Mouse (Mus musculus) heart, embryonic 14.5 days (tissue): ENCODE data around the gene Ang. TPM values are rescaled to one million over a fixed set of nuclear protein-coding genes. Genes with fewer than 3 reads are reported as not detected.
A peak's percentile ranks its signal among the peaks of the same experiment; 100 is the strongest.

Source experiments
- ATAC-seq: fragments of 200-750 bp; cut with Nextera tagmentation; 2 replicates; pipeline ENCODE4 v1.8.0; 2017; ENCODE audit warnings: low read depth, moderate TSS enrichment; ENCODE audit not compliant: insufficient number of reproducible peaks, insufficient read depth, low FRiP score
- H3K27ac ChIP-seq, 2 experiments: fragments of 200-500 bp in 1 of 2; fragments of 300-500 bp in 1 of 2; sonication (generic) in 1 of 2; replicated peaks in 1 of 2; 2 replicates each; pipeline ENCODE4 v1.5.1; 2012 to 2014; ENCODE audit warnings: low read depth in 2 of 2, low read length in 2 of 2, control low read depth in 1 of 2, mild to moderate bottlenecking in 1 of 2, mixed read lengths in 1 of 2; ENCODE audit not compliant: control insufficient read depth in 1 of 2, insufficient read depth in 1 of 2
- H3K27me3 ChIP-seq: fragments of 300-500 bp; sonication (generic); 2 replicates; pipeline ENCODE4 v1.6.1; 2014; ENCODE audit warnings: mild to moderate bottlenecking, low read length, control low read depth; ENCODE audit not compliant: control insufficient read depth, insufficient read depth
- H3K36me3 ChIP-seq: fragments of 300-500 bp; sonication (generic); 2 replicates; pipeline ENCODE4 v1.6.1; 2014; ENCODE audit warnings: mild to moderate bottlenecking, control low read depth, low read length, mixed read lengths; ENCODE audit not compliant: control insufficient read depth, insufficient read depth
- H3K4me1 ChIP-seq, 2 experiments: fragments of 200-500 bp in 1 of 2; fragments of 300-500 bp in 1 of 2; sonication (generic) in 1 of 2; 2 replicates each; pipeline ENCODE4 v1.6.1; 2012 to 2014; ENCODE audit warnings: low read length in 2 of 2, control low read depth in 1 of 2, mixed read lengths in 1 of 2; ENCODE audit not compliant: control insufficient read depth in 2 of 2, insufficient read depth in 2 of 2
- H3K4me2 ChIP-seq: fragments of 300-500 bp; sonication (generic); 2 replicates; pipeline ENCODE4 v1.6.1; 2014; ENCODE audit warnings: mild to moderate bottlenecking, low read length
- H3K4me3 ChIP-seq, 2 experiments: fragments of 200-500 bp in 1 of 2; fragments of 300-500 bp in 1 of 2; sonication (generic) in 1 of 2; 2 replicates each; pipeline ENCODE4 v1.5.1; 2012 to 2014; ENCODE audit warnings: low read length in 2 of 2, mild to moderate bottlenecking in 2 of 2, control low read depth in 1 of 2, low read depth in 1 of 2, moderate library complexity in 1 of 2; ENCODE audit not compliant: control insufficient read depth in 1 of 2, insufficient read depth in 1 of 2
- H3K9ac ChIP-seq: fragments of 300-500 bp; sonication (generic); 2 replicates; pipeline ENCODE4 v1.6.1; 2014; ENCODE audit warnings: mild to moderate bottlenecking, low read length
- H3K9me3 ChIP-seq: fragments of 300-500 bp; sonication (generic); 2 replicates; pipeline ENCODE4 v1.6.1; 2016; ENCODE audit warnings: low read length, control low read depth; ENCODE audit not compliant: control insufficient read depth
- WGBS: fragments of 180-500 bp; shearing (Covaris S2); extraction: QIAGEN DNeasy Blood & Tissue Kit; methylation state at CpG from one replicate; pipeline ENCODE4 v1.1.7; 2014; 5-methylcytosine and 5-hydroxymethylcytosine counted together
- polyA plus RNA-seq: library from polyadenylated mRNA; unstranded; fragments of >200 nt; fragmentation: Nextera tagmentation; extraction: Ambion mirVana; gene quantifications from 2 replicates; pipeline ENCODE4 v1.2.1, GENCODE M21; 2014

Ang gene
- polyA plus RNA-seq, 1 experiment from 2014 or later, result 4.8 TPM

GRCm38 (mm10) chr14:51130315-51130940 lies 39.5 kb downstream of the Ang start:
- no peak for ATAC-seq
- Histone ChIP-seq H3K36me3 (no peaks in the 10 kb centered on the region), H3K9ac (no peak overlapping the region), H3K4me1 (peaks cover 0 to 2% of the 10 kb centered on the region in 2 experiments; a peak in 1 of 4 replicates), H3K27me3 (no peaks in the 10 kb centered on the region), H3K27ac (no peak overlapping the region), H3K9me3 (peaks cover 7% of the 10 kb centered on the region), H3K4me3 (no peak overlapping the region), H3K4me2 (no peak overlapping the region)
- WGBS, result 58% methylated on average over 9 of the region's 9 CpGs

DNA sequence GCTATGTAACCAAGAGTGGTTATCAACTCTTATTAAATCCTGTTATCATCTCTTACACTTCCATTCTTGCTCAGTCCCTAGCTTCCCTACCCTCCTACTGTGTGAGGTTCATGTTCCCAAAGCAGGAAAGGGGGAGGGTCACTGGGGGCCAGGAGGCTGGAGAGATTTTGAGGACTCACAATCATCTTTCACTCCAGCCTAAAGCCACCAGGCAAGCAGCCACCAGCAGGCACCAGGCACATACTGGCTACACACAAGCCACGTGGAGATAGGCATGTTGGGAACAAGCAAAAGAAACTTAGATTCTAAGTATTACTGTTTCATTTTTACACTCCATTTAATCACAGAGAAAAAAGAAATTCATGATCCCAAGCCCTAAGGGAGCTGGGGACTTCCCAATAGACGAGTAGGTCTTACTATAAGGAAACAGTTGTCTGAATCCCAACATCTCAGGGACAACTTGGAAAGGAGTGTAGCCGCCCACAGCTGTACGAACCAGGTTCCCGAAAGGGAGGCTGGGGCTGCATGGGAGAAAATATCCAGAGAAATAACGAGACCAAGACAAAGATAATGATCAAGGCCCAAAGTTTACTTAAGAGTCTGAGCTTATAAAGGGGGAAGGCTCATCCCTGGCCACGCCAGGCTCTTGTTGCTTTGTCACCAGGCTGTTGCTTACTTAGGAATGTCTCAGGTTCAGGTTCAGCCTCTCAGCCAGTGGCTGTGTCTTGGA lies 40.3 kb downstream of the Ang start:
- ATAC-seq, result no peak
- Histone ChIP-seq H3K9me3 (peaks cover under 1% of the 10 kb centered on the region; the same call in 1 of the 2 replicates), H3K27ac (no peak overlapping the region), H3K4me3 (no peak overlapping the region), H3K4me1 (peaks cover 0 to 2% of the 10 kb centered on the region in 2 experiments; a peak in 1 of 4 replicates), H3K9ac (no peak overlapping the region), H3K27me3 (no peaks in the 10 kb centered on the region), H3K36me3 (no peaks in the 10 kb centered on the region), H3K4me2 (no peak overlapping the region)
- 77% methylated on average over 7 of the region's 7 CpGs for WGBS

GRCm38 (mm10) chr14:51132372-51132771 lies 41.4 kb downstream of the Ang start:
- H3K4me1 ChIP-seq, result peaks cover 0 to 2% of the 10 kb centered on the region in 2 experiments; a peak in 1 of 4 replicates
- H3K27ac ChIP-seq, result no peak overlapping the region
- no peak overlapping the region for H3K4me2 ChIP-seq
- no peaks in the 10 kb centered on the region for H3K36me3 ChIP-seq
- WGBS, result 89% methylated on average over 4 of the region's 4 CpGs
- H3K27me3 ChIP-seq, result no peaks in the 10 kb centered on the region
- no peak overlapping the region for H3K4me3 ChIP-seq
- no peak for ATAC-seq
- H3K9me3 ChIP-seq, result no peaks in the 10 kb centered on the region
- H3K9ac ChIP-seq, result no peak overlapping the region

DNA sequence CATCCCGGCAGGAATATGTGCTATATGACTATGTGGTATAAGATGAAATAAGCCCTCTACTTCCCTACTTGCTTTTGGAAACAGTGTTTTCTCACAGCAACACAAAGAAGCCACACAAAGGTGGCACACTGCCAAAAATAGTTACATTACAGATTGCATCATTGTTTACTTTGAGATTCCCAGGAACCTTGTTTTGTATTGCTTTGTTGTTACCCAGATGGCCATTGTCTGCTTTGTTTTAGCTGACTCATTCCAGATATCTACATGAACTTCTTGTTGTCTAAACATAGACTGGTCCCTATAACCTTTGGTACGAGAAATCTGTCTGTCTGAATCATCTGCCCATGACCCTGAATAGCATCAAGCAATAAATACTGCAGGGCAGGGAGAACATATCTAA lies 49.4 kb downstream of the Ang start:
- H3K27ac ChIP-seq, result no peak overlapping the region
- H3K4me3 ChIP-seq, result no peak overlapping the region
- no peaks in the 10 kb centered on the region for H3K36me3 ChIP-seq
- H3K27me3 ChIP-seq, result no peaks in the 10 kb centered on the region
- H3K9ac ChIP-seq, result no peak overlapping the region
- peaks cover 0 to 11% of the 10 kb centered on the region in 2 experiments; a peak in 2 of 4 replicates for H3K4me1 ChIP-seq
- ATAC-seq, result no peak
- H3K4me2 ChIP-seq, result no peak overlapping the region
- H3K9me3 ChIP-seq, result no peaks in the 10 kb centered on the region
- 64% methylated on average over 2 of the region's 2 CpGs for WGBS

DNA sequence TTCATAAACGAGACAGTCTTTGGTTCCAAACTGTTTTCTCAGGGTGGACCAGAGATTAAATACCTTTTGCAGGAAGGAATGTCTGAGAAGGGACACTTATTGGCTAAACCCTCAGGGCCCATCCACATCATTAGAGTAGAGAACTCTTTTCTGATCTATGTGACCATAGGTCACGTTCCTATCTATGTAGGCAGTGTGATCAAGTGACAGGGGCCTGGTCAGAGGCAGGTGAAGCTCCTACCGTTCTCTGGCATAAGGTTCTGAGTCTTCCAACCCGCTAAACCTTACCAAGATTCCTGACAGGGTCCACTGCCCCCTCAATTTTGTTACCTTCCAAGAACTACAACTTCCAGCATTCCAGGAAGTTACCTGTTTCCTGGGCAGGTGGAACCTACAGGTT lies 51.2 kb downstream of the Ang start:
- H3K27ac ChIP-seq, result no peak overlapping the region
- 81% methylated on average over 4 of the region's 4 CpGs for WGBS
- ATAC-seq, result no peak

DNA sequence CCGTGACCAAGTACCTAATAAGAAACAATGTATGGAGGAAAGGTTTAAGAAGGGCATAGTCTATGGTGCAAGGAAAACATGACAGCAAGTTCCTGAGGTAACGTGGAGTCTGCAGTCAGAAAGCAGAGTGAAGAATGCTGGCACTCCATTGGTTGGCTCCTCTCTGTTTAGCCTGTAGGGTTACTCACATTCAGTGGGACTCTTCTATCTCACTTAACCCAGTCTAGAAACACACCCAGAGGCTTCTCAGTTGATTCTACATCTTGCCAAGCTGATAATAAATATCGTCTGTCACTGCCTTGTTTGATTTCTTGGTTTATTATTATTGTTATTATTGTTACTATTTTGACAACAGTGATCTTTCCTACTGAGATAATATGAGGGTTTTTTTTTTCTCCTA lies 51.6 kb downstream of the Ang start:
- no peak overlapping the region for H3K9ac ChIP-seq
- H3K27me3 ChIP-seq, result no peaks in the 10 kb centered on the region
- ATAC-seq, result no peak
- H3K36me3 ChIP-seq, result no peaks in the 10 kb centered on the region
- H3K9me3 ChIP-seq, result no peaks in the 10 kb centered on the region
- peaks cover 2 to 15% of the 10 kb centered on the region in 2 experiments; a peak in 3 of 4 replicates for H3K4me1 ChIP-seq
- no peak overlapping the region for H3K4me2 ChIP-seq
- no peak overlapping the region for H3K4me3 ChIP-seq
- 80% methylated on average over 3 of the region's 3 CpGs for WGBS
- no peak overlapping the region for H3K27ac ChIP-seq

More for the DNA sequence above, 51.2 kb downstream of the Ang start:
- H3K4me3 ChIP-seq, result no peak overlapping the region
- H3K4me1 ChIP-seq, result peaks cover 2 to 15% of the 10 kb centered on the region in 2 experiments; a peak in 3 of 4 replicates
- no peak overlapping the region for H3K4me2 ChIP-seq
- no peaks in the 10 kb centered on the region for H3K36me3 ChIP-seq
- no peaks in the 10 kb centered on the region for H3K27me3 ChIP-seq
- no peaks in the 10 kb centered on the region for H3K9me3 ChIP-seq
- H3K9ac ChIP-seq, result no peak overlapping the region

DNA sequence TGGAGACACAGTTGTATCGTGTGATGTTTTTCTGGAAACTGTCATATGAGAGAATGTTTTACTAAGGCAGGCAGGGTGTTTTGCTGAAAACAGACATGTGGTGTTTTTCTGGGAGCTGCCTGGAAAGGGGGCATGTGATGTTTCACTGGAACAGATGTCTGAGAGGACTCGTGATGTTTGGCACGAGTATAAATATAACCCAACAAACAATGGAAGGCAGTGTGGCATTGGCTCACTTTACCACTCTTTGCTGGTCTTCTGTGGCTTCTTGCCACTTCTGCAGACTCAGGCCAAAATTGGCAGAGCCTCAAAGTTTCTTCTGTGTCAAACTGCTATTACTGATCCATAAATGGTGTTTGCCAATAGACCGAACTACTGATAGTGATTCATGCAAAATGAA lies 52.3 kb downstream of the Ang start:
- Histone ChIP-seq H3K4me3 (no peak overlapping the region), H3K36me3 (no peaks in the 10 kb centered on the region), H3K4me1 (peaks cover 2 to 15% of the 10 kb centered on the region in 2 experiments; a peak in 3 of 4 replicates), H3K4me2 (no peak overlapping the region), H3K27ac (peak overlapping the region; percentile 2 to 50; a peak in 2 of 4 replicates), H3K27me3 (no peaks in the 10 kb centered on the region), H3K9ac (no peak overlapping the region), H3K9me3 (no peaks in the 10 kb centered on the region)
- 30% methylated on average over 4 of the region's 4 CpGs for WGBS
- no peak for ATAC-seq
